Mouse (Mus musculus) stomach, embryonic 14.5 days (tissue): ENCODE data around the gene Ldlrad3. TPM values are rescaled to one million over a fixed set of nuclear protein-coding genes. Genes with fewer than 3 reads are reported as not detected.

ENCODE experiments used
- ATAC-seq: fragments of 200-750 bp; cut with Nextera tagmentation; 2 replicates; pipeline ENCODE4 v1.8.0; 2017; ENCODE audit warnings: low read depth, moderate TSS enrichment; ENCODE audit not compliant: insufficient number of reproducible peaks, insufficient read depth, low FRiP score
- H3K27ac ChIP-seq: fragments of 300-500 bp; sonication (generic); 2 replicates; pipeline ENCODE4 v1.5.1; 2014; ENCODE audit warnings: mild to moderate bottlenecking, low read length, moderate library complexity, mixed read lengths
- H3K27me3 ChIP-seq: fragments of 300-500 bp; sonication (generic); 2 replicates; pipeline ENCODE4 v1.6.1; 2014; ENCODE audit warnings: low read length, control low read depth, mixed read lengths; ENCODE audit not compliant: control insufficient read depth, insufficient read depth
- H3K36me3 ChIP-seq: fragments of 300-500 bp; sonication (generic); 2 replicates; pipeline ENCODE4 v1.6.1; 2014; ENCODE audit warnings: mild to moderate bottlenecking, control low read depth, low read length, moderate library complexity, mixed read lengths; ENCODE audit not compliant: control insufficient read depth, insufficient read depth
- H3K4me1 ChIP-seq: fragments of 300-500 bp; sonication (generic); 2 replicates; pipeline ENCODE4 v1.6.1; 2014; ENCODE audit warnings: low read length, control low read depth, mixed read lengths; ENCODE audit not compliant: control insufficient read depth, insufficient read depth
- H3K4me2 ChIP-seq: fragments of 300-500 bp; sonication (generic); replicated peaks from 2 replicates; pipeline ENCODE4 v1.6.1; 2014; ENCODE audit warnings: low read depth, low read length, control low read depth
- H3K4me3 ChIP-seq: fragments of 300-500 bp; sonication (generic); 2 replicates; pipeline ENCODE4 v1.5.1; 2014; ENCODE audit warnings: low read depth, low read length, control low read depth
- H3K9ac ChIP-seq: fragments of 300-500 bp; sonication (generic); replicated peaks from 2 replicates; pipeline ENCODE4 v1.6.1; 2014; ENCODE audit warnings: low read depth, mild to moderate bottlenecking, control low read depth, low read length, moderate library complexity, mixed read lengths
- H3K9me3 ChIP-seq: fragments of 300-500 bp; sonication (generic); 2 replicates; pipeline ENCODE4 v1.6.1; 2016; ENCODE audit warnings: low read depth, low read length, control low read depth; ENCODE audit not compliant: control insufficient read depth
- WGBS: fragments of 180-500 bp; shearing (Covaris S2); extraction: QIAGEN DNeasy Blood & Tissue Kit; methylation state at CpG from one replicate; pipeline ENCODE4 v1.1.7; 2014; 5-methylcytosine and 5-hydroxymethylcytosine counted together
- polyA plus RNA-seq: library from polyadenylated mRNA; unstranded; fragments of >200 nt; fragmentation: Nextera tagmentation; extraction: Ambion mirVana; gene quantifications from 2 replicates; pipeline ENCODE4 v1.2.1, GENCODE M21; 2014

The Ldlrad3 gene
- polyA plus RNA-seq, 1 experiment from 2014 or later = 52.3 TPM

GRCm38 (mm10) chr2:101925183-101925582 lies 261.0 kb downstream of the Ldlrad3 start:
- H3K36me3 ChIP-seq = no peaks in the 10 kb centered on the region
- no peak for ATAC-seq
- 90% methylated on average over 3 of the region's 3 CpGs for WGBS
- no peak overlapping the region for H3K4me2 ChIP-seq
- H3K4me3 ChIP-seq = no peak overlapping the region
- H3K27me3 ChIP-seq = no peaks in the 10 kb centered on the region
- H3K9ac ChIP-seq = no peak overlapping the region
- 0 out of 2 replicates have a peak, but pooled peaks cover 3% of the 10 kb centered on the region for H3K4me1 ChIP-seq
- no peak overlapping the region for H3K27ac ChIP-seq
- H3K9me3 ChIP-seq = no peaks in the 10 kb centered on the region

GRCm38 (mm10) chr2:101923181-101923580 lies 263.0 kb downstream of the Ldlrad3 start:
- peak; percentile 79 for ATAC-seq
- Histone ChIP-seq H3K9me3 (no peaks in the 10 kb centered on the region), H3K9ac (no peak overlapping the region), H3K4me2 (no peak overlapping the region), H3K4me3 (no peak overlapping the region), H3K36me3 (no peaks in the 10 kb centered on the region), H3K27ac (no peak overlapping the region; the same call in 1 of the 2 replicates), H3K27me3 (no peaks in the 10 kb centered on the region), H3K4me1 (0 out of 2 replicates have a peak, but pooled peaks cover 3% of the 10 kb centered on the region)
- 67% methylated on average over 4 of the region's 4 CpGs for WGBS

- no peak for ATAC-seq
- Histone ChIP-seq H3K4me1 (0 out of 2 replicates have a peak, but pooled peaks cover 3% of the 10 kb centered on the region), H3K9me3 (no peaks in the 10 kb centered on the region), H3K4me3 (no peak overlapping the region), H3K27me3 (no peaks in the 10 kb centered on the region), H3K36me3 (no peaks in the 10 kb centered on the region), H3K4me2 (no peak overlapping the region), H3K9ac (no peak overlapping the region), H3K27ac (no peak overlapping the region)
- 87% methylated on average over 4 of the region's 4 CpGs for WGBS
Measured at GRCm38 (mm10) chr2:101922302-101922701, 263.9 kb downstream of the Ldlrad3 start.

GRCm38 (mm10) chr2:101920136-101920554 lies 266.0 kb downstream of the Ldlrad3 start:
- no peak for ATAC-seq

GRCm38 (mm10) chr2:101918518-101918917 lies 267.7 kb downstream of the Ldlrad3 start:
- Histone ChIP-seq H3K27me3 (no peaks in the 10 kb centered on the region), H3K27ac (no peak overlapping the region), H3K4me1 (no peaks in the 10 kb centered on the region), H3K9ac (no peak overlapping the region), H3K4me2 (no peak overlapping the region), H3K9me3 (no peaks in the 10 kb centered on the region), H3K36me3 (no peaks in the 10 kb centered on the region), H3K4me3 (no peak overlapping the region)
- WGBS = 77% methylated on average over 7 of the region's 7 CpGs
- ATAC-seq = no peak

More at GRCm38 (mm10) chr2:101920136-101920554, 266.0 kb downstream of the Ldlrad3 start:
- Histone ChIP-seq H3K27me3 (no peaks in the 10 kb centered on the region), H3K9ac (no peak overlapping the region), H3K4me2 (no peak overlapping the region), H3K9me3 (no peaks in the 10 kb centered on the region), H3K27ac (no peak overlapping the region), H3K4me3 (no peak overlapping the region), H3K4me1 (0 out of 2 replicates have a peak, but pooled peaks cover 3% of the 10 kb centered on the region), H3K36me3 (no peaks in the 10 kb centered on the region)
- WGBS = 48% methylated on average over 2 of the region's 2 CpGs

GRCm38 (mm10) chr2:101909326-101910080 lies 276.7 kb downstream of the Ldlrad3 start:
- Histone ChIP-seq H3K4me3 (no peak overlapping the region), H3K27me3 (no peaks in the 10 kb centered on the region), H3K4me2 (no peak overlapping the region), H3K9me3 (no peaks in the 10 kb centered on the region), H3K4me1 (no peaks in the 10 kb centered on the region), H3K9ac (no peak overlapping the region), H3K36me3 (no peaks in the 10 kb centered on the region), H3K27ac (no peak overlapping the region)
- ATAC-seq = no peak
- WGBS = 89% methylated on average over 15 of the region's 15 CpGs

GRCm38 (mm10) chr2:101908773-101909172 lies 277.4 kb downstream of the Ldlrad3 start:
- no peak overlapping the region for H3K4me2 ChIP-seq
- no peaks in the 10 kb centered on the region for H3K27me3 ChIP-seq
- ATAC-seq = no peak
- WGBS = 78% methylated on average over 13 of the region's 13 CpGs
- H3K9ac ChIP-seq = no peak overlapping the region
- no peaks in the 10 kb centered on the region for H3K9me3 ChIP-seq
- H3K4me3 ChIP-seq = no peak overlapping the region
- no peaks in the 10 kb centered on the region for H3K4me1 ChIP-seq
- no peak overlapping the region for H3K27ac ChIP-seq
- no peaks in the 10 kb centered on the region for H3K36me3 ChIP-seq

GRCm38 (mm10) chr2:101907386-101908022 lies 278.7 kb downstream of the Ldlrad3 start:
- ATAC-seq = no peak
- no peaks in the 10 kb centered on the region for H3K9me3 ChIP-seq
- no peaks in the 10 kb centered on the region for H3K36me3 ChIP-seq
- 82% methylated on average over 10 of the region's 10 CpGs for WGBS
- no peak overlapping the region for H3K4me2 ChIP-seq
- no peaks in the 10 kb centered on the region for H3K27me3 ChIP-seq
- H3K9ac ChIP-seq = no peak overlapping the region
- H3K4me1 ChIP-seq = no peaks in the 10 kb centered on the region
- no peak overlapping the region for H3K4me3 ChIP-seq
- no peak overlapping the region for H3K27ac ChIP-seq
